Mouse (Mus musculus) embryonic facial prominence, embryonic 10.5 days (tissue): ENCODE results near the gene Lmna. TPM values are rescaled to one million over a fixed set of nuclear protein-coding genes. Genes with fewer than 3 reads are reported as not detected.
A peak's percentile ranks its signal among the peaks of the same experiment; 100 is the strongest.

Experiments
- DNase-seq: peaks from one replicate; pipeline ENCODE4 v3.0.0-alpha.2; 2017; ENCODE audit warnings: low spot score
- H3K27ac ChIP-seq: fragments of 300-500 bp; sonication (generic); replicated peaks from 2 replicates; pipeline ENCODE4 v1.5.1; 2016; ENCODE audit warnings: mild to moderate bottlenecking
- H3K27me3 ChIP-seq: fragments of 300-500 bp; sonication (generic); replicated peaks from 2 replicates; pipeline ENCODE4 v1.6.1; 2016; ENCODE audit warnings: low read depth, mild to moderate bottlenecking; ENCODE audit not compliant: poor library complexity, severe bottlenecking
- H3K36me3 ChIP-seq: fragments of 300-500 bp; sonication (generic); replicated peaks from 2 replicates; pipeline ENCODE4 v1.6.1; 2016; ENCODE audit warnings: mild to moderate bottlenecking, moderate library complexity
- H3K4me1 ChIP-seq: fragments of 300-500 bp; sonication (generic); 2 replicates; pipeline ENCODE4 v1.6.1; 2016
- H3K4me3 ChIP-seq: fragments of 300-500 bp; sonication (generic); 2 replicates; pipeline ENCODE4 v1.5.1; 2016; ENCODE audit warnings: mild to moderate bottlenecking, moderate library complexity
- H3K9me3 ChIP-seq: fragments of 300-500 bp; sonication (generic); 2 replicates; pipeline ENCODE4 v1.6.1; 2016; ENCODE audit warnings: mild to moderate bottlenecking
- WGBS: fragments of 180-500 bp; shearing (Covaris S2); methylation state at CpG from one replicate; pipeline ENCODE4 v1.1.7; 2016; 5-methylcytosine and 5-hydroxymethylcytosine counted together
- polyA plus RNA-seq: library from polyadenylated mRNA; unstranded; fragments of >200 nt; fragmentation: Nextera tagmentation; extraction: Ambion mirVana; gene quantifications from 2 replicates; pipeline ENCODE4 v1.2.1, GENCODE M21; 2016

Lmna gene
- polyA plus RNA-seq, 1 experiment from 2014 or later = 17.9 TPM

- H3K36me3 ChIP-seq = peaks cover 32% of the 10 kb centered on the region
- H3K9me3 ChIP-seq = no peaks in the 10 kb centered on the region
- 0 out of 2 replicates have a peak overlapping the region, but pooled peaks have one; percentile 26 for H3K27ac ChIP-seq
- WGBS = 31% methylated on average over 17 of the region's 17 CpGs
- H3K4me1 ChIP-seq = peaks cover 57% of the 10 kb centered on the region
- DNase-seq = peak; percentile 93
- peak overlapping the region; percentile 35; the same call in 1 of the 2 replicates for H3K4me3 ChIP-seq
- no peaks in the 10 kb centered on the region for H3K27me3 ChIP-seq
These were observed 16.7 kb upstream of the Lmna start for GRCm38 (mm10) chr3:88526157-88527131.

GRCm38 (mm10) chr3:88525021-88525420 lies 15.3 kb upstream of the Lmna start:
- no peak for DNase-seq
- Histone ChIP-seq H3K4me1 (peaks cover 50% of the 10 kb centered on the region), H3K36me3 (peaks cover 32% of the 10 kb centered on the region), H3K4me3 (no peak overlapping the region), H3K27me3 (no peaks in the 10 kb centered on the region), H3K27ac (no peak overlapping the region), H3K9me3 (no peaks in the 10 kb centered on the region)
- 83% methylated on average over 5 of the region's 5 CpGs for WGBS

- Histone ChIP-seq H3K9me3 (no peaks in the 10 kb centered on the region), H3K27ac (no peak overlapping the region), H3K4me3 (no peak overlapping the region), H3K27me3 (no peaks in the 10 kb centered on the region), H3K36me3 (peaks cover 32% of the 10 kb centered on the region), H3K4me1 (peaks cover 32% of the 10 kb centered on the region)
- no peak for DNase-seq
- WGBS = 86% methylated on average over 8 of the region's 8 CpGs
These were observed 13.3 kb upstream of the Lmna start for GRCm38 (mm10) chr3:88523027-88523426.

DNA sequence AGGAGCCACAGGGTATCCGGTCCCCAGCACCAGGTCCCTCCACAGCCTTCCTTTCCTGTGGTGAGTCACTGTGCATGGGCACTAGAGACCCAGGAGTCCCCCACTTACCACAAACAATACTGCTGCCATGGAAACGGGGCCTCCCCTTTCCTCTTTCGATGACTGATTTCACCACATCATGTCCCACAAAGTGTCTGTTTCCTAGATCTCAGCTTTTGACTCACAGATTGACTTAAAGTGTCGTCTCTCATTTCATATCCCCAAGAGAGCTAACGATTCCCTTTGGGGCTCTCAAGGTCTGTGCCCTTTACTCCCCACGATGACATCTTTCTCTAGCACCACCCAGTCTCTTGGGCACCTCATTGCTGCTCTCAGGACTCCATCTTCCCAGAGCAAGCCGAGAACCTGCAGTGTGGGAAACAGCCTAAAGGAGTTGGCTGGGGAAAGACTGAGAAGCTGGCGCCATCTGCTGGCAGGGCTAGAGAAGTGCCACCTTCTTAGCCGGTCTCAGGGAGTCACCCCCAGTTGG lies 12.1 kb upstream of the Lmna start:
- WGBS = 36% methylated on average over 9 of the region's 9 CpGs
- no peak overlapping the region for H3K27ac ChIP-seq
- no peaks in the 10 kb centered on the region for H3K27me3 ChIP-seq
- no peaks in the 10 kb centered on the region for H3K9me3 ChIP-seq
- peaks cover 32% of the 10 kb centered on the region for H3K36me3 ChIP-seq
- no peak overlapping the region for H3K4me3 ChIP-seq
- H3K4me1 ChIP-seq = peaks cover 22% of the 10 kb centered on the region
- DNase-seq = peak; percentile 78

DNA sequence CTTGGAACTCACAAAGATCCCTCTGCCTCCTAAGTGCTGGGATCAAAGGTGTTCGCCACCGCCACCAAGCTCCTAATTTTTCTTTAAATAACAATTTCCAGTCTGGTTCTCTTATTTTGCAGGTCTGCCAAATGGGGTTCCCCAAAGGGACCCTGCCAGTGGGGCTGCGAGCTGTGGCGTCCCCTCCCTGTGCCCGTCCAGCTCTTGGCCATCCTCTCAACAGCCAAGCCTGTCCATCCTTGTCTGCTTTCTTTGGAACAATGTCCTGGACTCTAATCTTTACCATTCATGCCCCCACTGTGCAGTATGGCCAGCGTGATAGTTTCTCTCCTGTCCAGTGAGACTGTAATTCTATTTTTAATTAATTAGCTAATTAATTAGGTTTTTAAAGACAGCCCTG lies 11.4 kb upstream of the Lmna start:
- Histone ChIP-seq H3K36me3 (peaks cover 32% of the 10 kb centered on the region), H3K4me1 (peaks cover 14% of the 10 kb centered on the region), H3K4me3 (no peak overlapping the region), H3K9me3 (no peaks in the 10 kb centered on the region), H3K27me3 (no peaks in the 10 kb centered on the region), H3K27ac (no peak overlapping the region)
- DNase-seq = no peak
- 94% methylated on average over 6 of the region's 6 CpGs for WGBS

DNA sequence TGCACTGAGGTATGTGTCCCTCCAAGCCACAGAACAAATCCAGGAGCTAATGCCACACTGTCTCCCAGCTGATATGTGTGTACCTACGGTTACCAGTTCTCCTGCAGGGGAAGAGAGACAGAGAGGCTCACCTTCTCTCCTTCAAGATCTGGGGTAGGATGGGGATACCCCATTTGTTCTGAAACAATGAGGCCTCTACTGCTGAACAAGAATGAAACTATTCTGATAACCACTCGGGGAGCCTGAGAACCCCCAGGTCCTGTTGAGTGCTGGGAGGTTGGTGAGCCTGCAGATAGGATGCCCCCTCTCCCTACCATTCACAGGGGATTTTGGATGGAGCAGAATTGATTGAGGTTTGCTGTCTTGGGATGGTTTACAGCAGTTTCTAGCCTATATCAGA lies 10.3 kb upstream of the Lmna start:
- DNase-seq = no peak

DNA sequence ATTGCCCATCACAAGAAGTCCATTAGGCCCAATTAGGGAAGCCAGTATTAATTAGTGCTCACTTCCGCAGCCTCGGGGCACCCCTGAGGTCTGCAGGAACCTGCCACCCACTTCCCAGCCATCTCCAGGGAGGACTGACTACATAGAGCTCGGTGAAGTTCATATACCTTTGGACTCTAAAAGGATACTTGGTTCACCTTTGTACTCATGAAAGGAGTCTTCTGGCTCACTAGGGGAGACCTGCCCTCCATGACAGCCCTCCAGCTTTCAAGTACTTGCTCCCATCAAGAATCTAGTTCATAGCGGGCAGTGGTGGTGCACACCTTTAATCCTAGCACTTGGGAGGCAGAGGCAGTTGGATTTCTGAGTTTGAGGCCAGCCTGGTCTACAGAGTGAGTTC lies 8.7 kb upstream of the Lmna start:
- H3K36me3 ChIP-seq = peaks cover 10% of the 10 kb centered on the region; the same call in 1 of the 2 replicates
- no peak overlapping the region for H3K27ac ChIP-seq
- DNase-seq = no peak
- no peaks in the 10 kb centered on the region for H3K27me3 ChIP-seq
- no peak overlapping the region for H3K4me3 ChIP-seq
- peaks cover 16% of the 10 kb centered on the region for H3K4me1 ChIP-seq
- no peaks in the 10 kb centered on the region for H3K9me3 ChIP-seq
- 85% methylated on average over 4 of the region's 4 CpGs for WGBS

More for the DNA sequence above, 10.3 kb upstream of the Lmna start:
- no peaks in the 10 kb centered on the region for H3K27me3 ChIP-seq
- peaks cover 7% of the 10 kb centered on the region for H3K4me1 ChIP-seq
- peaks cover 27% of the 10 kb centered on the region for H3K36me3 ChIP-seq
- 85% methylated on average over 2 of the region's 2 CpGs for WGBS
- no peaks in the 10 kb centered on the region for H3K9me3 ChIP-seq
- H3K4me3 ChIP-seq = no peak overlapping the region
- H3K27ac ChIP-seq = no peak overlapping the region

DNA sequence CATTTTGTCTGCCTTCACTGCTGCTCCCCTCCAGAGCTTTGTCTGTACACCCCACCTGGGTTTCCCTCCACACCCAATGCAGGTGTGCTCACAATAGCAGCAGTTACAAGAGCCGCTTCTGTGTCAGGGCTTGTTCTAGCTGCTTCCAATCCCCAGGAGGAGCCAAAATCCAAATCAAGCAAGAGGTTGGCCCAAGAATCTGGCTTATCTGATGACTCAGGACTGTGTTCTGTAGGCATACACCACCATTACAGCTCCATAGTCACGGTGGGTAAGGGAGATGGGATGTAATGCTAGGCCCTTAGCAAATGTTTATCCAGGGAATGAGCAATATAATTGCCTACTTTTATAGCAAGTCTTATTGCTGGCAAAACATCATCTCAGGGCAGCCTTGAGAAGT lies 6.7 kb upstream of the Lmna start:
- H3K4me3 ChIP-seq = no peak overlapping the region
- DNase-seq = no peak
- 80% methylated on average over 2 of the region's 2 CpGs for WGBS

DNA sequence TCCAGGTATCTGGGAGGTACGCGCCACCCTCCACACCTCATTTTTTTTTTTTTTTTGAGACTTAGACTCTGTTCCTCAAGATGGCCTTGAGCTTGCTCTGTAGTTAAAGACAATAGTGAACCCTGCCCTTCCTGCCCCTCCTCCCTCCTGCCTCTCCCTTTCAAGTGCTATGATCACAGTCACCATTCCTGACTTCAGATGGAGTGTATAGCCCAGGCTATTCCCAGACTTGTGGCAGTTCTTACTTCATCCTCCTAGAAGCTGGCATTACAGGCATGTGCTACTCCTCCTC lies 5.3 kb upstream of the Lmna start:
- WGBS = 97% methylated on average over 2 of the region's 2 CpGs
- no peak overlapping the region for H3K4me3 ChIP-seq
- no peak for DNase-seq
- no peaks in the 10 kb centered on the region for H3K36me3 ChIP-seq
- H3K4me1 ChIP-seq = peaks cover 44% of the 10 kb centered on the region
- no peak overlapping the region for H3K27ac ChIP-seq
- H3K9me3 ChIP-seq = no peaks in the 10 kb centered on the region
- H3K27me3 ChIP-seq = no peaks in the 10 kb centered on the region

More for the DNA sequence above, 6.7 kb upstream of the Lmna start:
- H3K4me1 ChIP-seq = peaks cover 33% of the 10 kb centered on the region
- H3K36me3 ChIP-seq = no peaks in the 10 kb centered on the region
- H3K27me3 ChIP-seq = no peaks in the 10 kb centered on the region
- no peak overlapping the region for H3K27ac ChIP-seq
- no peaks in the 10 kb centered on the region for H3K9me3 ChIP-seq

DNA sequence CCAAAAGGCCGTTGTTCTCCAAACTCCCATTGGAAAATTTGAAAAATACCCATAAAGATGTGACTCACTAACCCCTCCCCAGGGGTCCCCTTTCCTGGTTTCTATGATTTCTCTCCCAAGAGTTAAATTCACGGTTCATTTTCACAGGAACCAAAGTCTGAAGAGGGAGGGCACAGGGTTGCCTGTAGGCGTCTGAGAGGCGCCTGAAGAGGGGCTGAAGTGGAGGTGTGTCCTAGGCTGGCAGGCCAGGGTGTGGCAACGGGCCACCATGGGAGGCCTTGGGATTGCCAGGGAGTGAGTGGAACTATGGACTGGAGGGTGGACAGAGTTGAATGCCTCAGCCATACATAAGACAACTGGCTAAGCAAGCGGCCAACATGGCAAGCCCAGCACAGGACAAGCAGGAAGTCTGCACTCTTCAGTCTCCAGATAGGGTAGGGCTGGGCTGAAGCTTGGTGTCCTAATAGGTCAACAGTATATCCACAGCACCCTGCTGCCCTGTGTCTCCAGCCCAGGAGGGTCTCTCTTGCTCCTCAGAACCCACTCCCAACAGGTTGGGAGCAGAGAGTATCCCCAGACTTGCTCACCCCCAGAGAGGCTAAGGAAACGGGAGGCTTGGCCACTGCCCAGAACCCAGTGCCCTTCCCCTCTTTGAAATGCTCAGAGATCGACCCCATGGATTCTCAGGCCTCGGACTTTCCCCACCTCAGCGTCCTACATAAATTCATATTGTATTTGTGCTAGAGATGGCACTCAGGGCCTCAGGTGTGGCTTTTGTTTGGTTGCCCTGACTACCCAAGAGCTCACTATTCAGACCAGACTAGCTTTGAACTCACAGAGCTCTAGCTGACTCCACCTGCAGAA lies 4.7 kb upstream of the Lmna start:
- Histone ChIP-seq H3K4me1 (peaks cover 50% of the 10 kb centered on the region), H3K4me3 (no peak overlapping the region), H3K36me3 (no peaks in the 10 kb centered on the region), H3K27me3 (no peaks in the 10 kb centered on the region), H3K27ac (no peak overlapping the region), H3K9me3 (no peaks in the 10 kb centered on the region)
- no peak for DNase-seq
- WGBS = 80% methylated on average over 10 of the region's 10 CpGs

GRCm38 (mm10) chr3:88513546-88514115 lies 3.9 kb upstream of the Lmna start:
- H3K36me3 ChIP-seq = no peaks in the 10 kb centered on the region
- H3K9me3 ChIP-seq = no peaks in the 10 kb centered on the region
- H3K4me3 ChIP-seq = no peak overlapping the region
- no peak for DNase-seq
- H3K27ac ChIP-seq = peak overlapping the region; percentile 93
- H3K4me1 ChIP-seq = peaks cover 55% of the 10 kb centered on the region
- no peaks in the 10 kb centered on the region for H3K27me3 ChIP-seq
- 80% methylated on average over 7 of the region's 7 CpGs for WGBS

GRCm38 (mm10) chr3:88512896-88513545 lies 3.3 kb upstream of the Lmna start:
- 38% methylated on average over 13 of the region's 15 CpGs for WGBS
- H3K27ac ChIP-seq = peak overlapping the region; percentile 93
- H3K36me3 ChIP-seq = no peaks in the 10 kb centered on the region
- H3K27me3 ChIP-seq = no peaks in the 10 kb centered on the region
- peaks cover 52% of the 10 kb centered on the region for H3K4me1 ChIP-seq
- H3K4me3 ChIP-seq = peak overlapping the region; percentile 20; the same call in 1 of the 2 replicates
- DNase-seq = no peak
- no peaks in the 10 kb centered on the region for H3K9me3 ChIP-seq
